Mouse (Mus musculus): Measurements from ENCODE around the gene Slc46a2. TPM values are rescaled to one million over a fixed set of nuclear protein-coding genes. Genes with fewer than 3 reads are reported as not detected.

Slc46a2 gene
- polyA plus RNA-seq, 1 experiment: not detected

GRCm38 (mm10) chr4:59870433-59870832 is 44.4 kb downstream of the Slc46a2 start:
- Histone ChIP-seq H3K4me1 (ENCODE audit: control insufficient read depth, insufficient read depth, low read length) (peaks cover 5% of the 10 kb centered on the region), H3K4me3 (ENCODE audit: insufficient read depth, low read depth, low read length) (no peak overlapping the region), H3K27ac (ENCODE audit: insufficient read depth, low read depth, low read length) (no peak overlapping the region)
- TF ChIP-seq POLR2A (IDR thresholded peaks at IDR 0.05; ENCODE audit: insufficient read depth, low read depth, low read length) (no peak), CTCF (IDR thresholded peaks at IDR 0.05; ENCODE audit: insufficient read depth, low read depth, low read length) (no peak)
- WGBS: 51% methylated on average over 6 of the region's 6 CpGs

DNA sequence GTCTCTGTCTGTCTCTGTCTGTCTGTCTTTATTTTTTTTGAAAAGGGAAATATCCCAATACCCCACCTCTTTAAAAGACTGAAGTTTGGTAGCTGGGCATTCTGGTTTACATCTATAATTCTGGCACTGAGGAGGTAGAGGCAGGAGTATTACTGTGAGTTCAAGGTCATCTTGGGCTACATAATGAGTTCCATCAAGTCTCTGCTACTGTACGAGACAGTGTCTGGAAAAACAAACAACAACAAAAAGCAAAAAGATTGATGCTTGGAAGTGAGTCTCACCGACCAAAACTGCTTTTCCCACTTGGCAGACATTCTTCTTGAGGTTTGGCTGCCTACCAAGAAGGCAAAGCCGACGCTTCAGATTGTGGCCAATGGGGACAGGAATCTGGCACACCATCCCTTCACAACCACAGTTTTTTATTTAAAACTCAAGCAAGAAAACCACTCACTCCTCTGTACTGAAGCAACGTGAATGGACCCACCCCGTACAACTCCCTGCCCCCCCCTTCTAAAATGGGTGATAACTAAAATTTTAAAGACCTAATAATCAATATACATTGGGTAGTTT is 45.3 kb downstream of the Slc46a2 start:
- H3K27ac ChIP-seq (ENCODE audit: insufficient read depth, low read depth, low read length): no peak overlapping the region
- TF ChIP-seq POLR2A (IDR thresholded peaks at IDR 0.05; ENCODE audit: insufficient read depth, low read depth, low read length) (no peak), CTCF (IDR thresholded peaks at IDR 0.05; ENCODE audit: insufficient read depth, low read depth, low read length) (no peak)
- no peak overlapping the region for H3K4me3 ChIP-seq (ENCODE audit: insufficient read depth, low read depth, low read length)
- 40% methylated on average over 6 of the region's 6 CpGs for WGBS
- peaks cover 5% of the 10 kb centered on the region for H3K4me1 ChIP-seq (ENCODE audit: control insufficient read depth, insufficient read depth, low read length)

DNA sequence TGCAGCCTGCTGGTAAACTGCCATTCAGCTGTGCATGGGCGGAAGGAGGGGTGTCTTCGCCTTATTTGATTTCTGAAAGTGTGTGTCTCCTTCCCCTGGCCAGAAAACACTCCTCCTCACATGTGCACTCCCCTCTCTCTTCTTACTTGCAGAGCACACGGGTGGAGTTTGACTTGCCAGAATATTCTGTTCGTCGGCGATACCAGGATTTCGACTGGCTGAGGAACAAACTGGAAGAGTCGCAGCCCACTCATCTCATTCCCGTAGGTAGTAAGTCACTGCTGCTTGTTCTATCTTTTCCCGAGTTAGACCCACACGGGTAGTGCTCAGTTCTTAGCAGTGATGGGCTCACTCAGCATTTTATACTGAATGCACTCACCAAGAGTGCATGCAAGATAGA is 46.8 kb downstream of the Slc46a2 start:
- 53% methylated on average over 11 of the region's 11 CpGs for WGBS
- TF ChIP-seq CTCF (IDR thresholded peaks at IDR 0.05; ENCODE audit: insufficient read depth, low read depth, low read length) (no peak), POLR2A (IDR thresholded peaks at IDR 0.05; ENCODE audit: insufficient read depth, low read depth, low read length) (no peak)
- Histone ChIP-seq H3K4me1 (ENCODE audit: control insufficient read depth, insufficient read depth, low read length) (peaks cover 5% of the 10 kb centered on the region), H3K27ac (ENCODE audit: insufficient read depth, low read depth, low read length) (no peak overlapping the region), H3K4me3 (ENCODE audit: insufficient read depth, low read depth, low read length) (no peak overlapping the region)

- WGBS: 81% methylated on average over 6 of the region's 6 CpGs
- TF ChIP-seq POLR2A (IDR thresholded peaks at IDR 0.05; ENCODE audit: insufficient read depth, low read depth, low read length): no peak
- TF ChIP-seq CTCF (IDR thresholded peaks at IDR 0.05; ENCODE audit: insufficient read depth, low read depth, low read length): no peak
- no peak overlapping the region for H3K4me3 ChIP-seq (ENCODE audit: insufficient read depth, low read depth, low read length)
- no peak overlapping the region for H3K27ac ChIP-seq (ENCODE audit: insufficient read depth, low read depth, low read length)
- peaks cover 10% of the 10 kb centered on the region for H3K4me1 ChIP-seq (ENCODE audit: control insufficient read depth, insufficient read depth, low read length)
These were observed 51.0 kb downstream of the Slc46a2 start for GRCm38 (mm10) chr4:59863869-59864268.

- no peak overlapping the region for H3K4me3 ChIP-seq (ENCODE audit: insufficient read depth, low read depth, low read length)
- no peak for TF ChIP-seq POLR2A (IDR thresholded peaks at IDR 0.05; ENCODE audit: insufficient read depth, low read depth, low read length)
- TF ChIP-seq CTCF (IDR thresholded peaks at IDR 0.05; ENCODE audit: insufficient read depth, low read depth, low read length): no peak
- no peak overlapping the region for H3K27ac ChIP-seq (ENCODE audit: insufficient read depth, low read depth, low read length)
- peaks cover 7% of the 10 kb centered on the region; the same call in 1 of the 2 replicates for H3K4me1 ChIP-seq (ENCODE audit: control insufficient read depth, insufficient read depth, low read length)
- 57% methylated on average over 1 of the region's 1 CpGs for WGBS
These were observed 52.5 kb downstream of the Slc46a2 start for GRCm38 (mm10) chr4:59862335-59862734.

DNA sequence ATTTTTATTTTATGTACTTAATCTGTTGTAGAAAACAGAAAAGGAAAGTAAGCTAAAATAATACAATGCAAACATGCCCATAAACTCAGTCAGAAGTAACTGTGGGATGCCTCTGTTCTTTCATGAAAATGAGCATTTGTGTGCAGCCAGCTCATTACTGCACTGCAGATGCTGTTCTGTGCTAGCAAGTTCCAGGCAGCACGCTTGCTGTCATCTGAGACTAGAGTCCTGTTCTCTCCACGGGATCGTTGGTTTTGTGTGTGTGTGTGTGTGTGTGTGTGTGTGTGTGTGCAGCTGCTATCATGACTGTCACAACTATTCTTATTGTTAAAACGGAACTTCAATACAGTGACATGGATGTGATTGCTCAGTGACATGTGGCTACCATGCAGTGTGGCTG is 53.0 kb downstream of the Slc46a2 start:
- WGBS: 20% methylated on average over 4 of the region's 4 CpGs
- H3K4me1 ChIP-seq (ENCODE audit: control insufficient read depth, insufficient read depth, low read length): peaks cover 7% of the 10 kb centered on the region; the same call in 1 of the 2 replicates
- H3K27ac ChIP-seq (ENCODE audit: insufficient read depth, low read depth, low read length): no peak overlapping the region
- H3K4me3 ChIP-seq (ENCODE audit: insufficient read depth, low read depth, low read length): no peak overlapping the region
- TF ChIP-seq POLR2A (IDR thresholded peaks at IDR 0.05; ENCODE audit: insufficient read depth, low read depth, low read length) (no peak), CTCF (IDR thresholded peaks at IDR 0.05; ENCODE audit: insufficient read depth, low read depth, low read length) (no peak)

- WGBS: 89% methylated on average over 2 of the region's 2 CpGs
- peaks cover 7% of the 10 kb centered on the region; the same call in 1 of the 2 replicates for H3K4me1 ChIP-seq (ENCODE audit: control insufficient read depth, insufficient read depth, low read length)
- no peak overlapping the region for H3K27ac ChIP-seq (ENCODE audit: insufficient read depth, low read depth, low read length)
- TF ChIP-seq CTCF (IDR thresholded peaks at IDR 0.05; ENCODE audit: insufficient read depth, low read depth, low read length) (no peak), POLR2A (IDR thresholded peaks at IDR 0.05; ENCODE audit: insufficient read depth, low read depth, low read length) (no peak)
- H3K4me3 ChIP-seq (ENCODE audit: insufficient read depth, low read depth, low read length): no peak overlapping the region
These were observed 54.4 kb downstream of the Slc46a2 start for GRCm38 (mm10) chr4:59860431-59860830.

- WGBS: 69% methylated on average over 16 of the region's 16 CpGs
- Histone ChIP-seq H3K27ac (ENCODE audit: insufficient read depth, low read depth, low read length) (no peak overlapping the region), H3K4me3 (ENCODE audit: insufficient read depth, low read depth, low read length) (no peak overlapping the region), H3K4me1 (ENCODE audit: control insufficient read depth, insufficient read depth, low read length) (peaks cover 7% of the 10 kb centered on the region; the same call in 1 of the 2 replicates)
- TF ChIP-seq POLR2A (IDR thresholded peaks at IDR 0.05; ENCODE audit: insufficient read depth, low read depth, low read length) (no peak), CTCF (IDR thresholded peaks at IDR 0.05; ENCODE audit: insufficient read depth, low read depth, low read length) (no peak)
These were observed 55.0 kb downstream of the Slc46a2 start for GRCm38 (mm10) chr4:59859693-59860425.

Other genes with a start within 250 kb of the Slc46a2 start
- not detected in 2 replicates for gene Inip, start 113.5 kb downstream of the Slc46a2 start, polyA plus RNA-seq (2012; ENCODE audit: insufficient read depth, insufficient read length, low replicate concordance, missing spikeins)
- gene Snx30, start 109.2 kb downstream of the Slc46a2 start, polyA plus RNA-seq (2012; ENCODE audit: insufficient read depth, insufficient read length, low replicate concordance, missing spikeins): not detected in 2 replicates
- gene Mup4, start 45.7 kb upstream of the Slc46a2 start, polyA plus RNA-seq (2012; ENCODE audit: insufficient read depth, insufficient read length, low replicate concordance, missing spikeins): not detected in 2 replicates
- gene Mup6, start 49.2 kb upstream of the Slc46a2 start, polyA plus RNA-seq (2012; ENCODE audit: insufficient read depth, insufficient read length, low replicate concordance, missing spikeins): not detected in 2 replicates
- gene Mup7, start 155.4 kb upstream of the Slc46a2 start, polyA plus RNA-seq (2012; ENCODE audit: insufficient read depth, insufficient read length, low replicate concordance, missing spikeins): not detected in 2 replicates
- gene Mup2, start 239.2 kb upstream of the Slc46a2 start, polyA plus RNA-seq (2012; ENCODE audit: insufficient read depth, insufficient read length, low replicate concordance, missing spikeins): not detected in 2 replicates

Data from olfactory bulb, adult 2 months (tissue).